Mouse (Mus musculus): Measurements from ENCODE around the gene Eif5b.

DNA sequence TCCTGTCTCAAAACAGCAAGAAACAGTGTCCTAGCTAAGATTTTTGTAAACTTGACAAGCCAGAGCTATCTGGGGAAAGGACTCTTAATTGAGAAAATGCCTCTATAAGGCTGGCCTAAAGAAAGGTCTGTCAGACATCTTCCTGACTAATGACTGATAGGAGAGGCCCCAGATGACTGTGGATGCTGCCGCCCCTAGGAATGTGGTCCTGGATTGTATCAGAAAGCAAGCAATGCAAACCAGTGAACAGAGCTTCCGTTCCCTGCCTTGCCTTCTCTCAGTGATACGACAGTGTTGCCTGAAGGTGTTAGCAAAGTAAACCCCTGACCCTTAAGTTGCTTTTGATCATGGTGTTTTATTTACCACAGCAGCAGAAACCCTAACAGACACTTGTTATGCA lies 106.0 kb downstream of the Eif5b start:
- TF ChIP-seq POLR2A (IDR thresholded peaks at IDR 0.05; ENCODE audit: low read depth, low read length) (no peak), CTCF (IDR thresholded peaks at IDR 0.05; ENCODE audit: extremely low read depth, insufficient read depth, insufficient read length, insufficient replicate concordance) (no peak)

Data from spleen, adult 2 months (tissue).